Mouse (Mus musculus) heart, embryonic 16.5 days (tissue): ENCODE data around the gene Meis1. TPM values are rescaled to one million over a fixed set of nuclear protein-coding genes. Genes with fewer than 3 reads are reported as not detected.

Experiments used
- ATAC-seq: fragments of 200-750 bp; cut with Nextera tagmentation; replicated peaks from 2 replicates; pipeline ENCODE4 v1.8.0; 2017; ENCODE audit warnings: moderate number of reproducible peaks; ENCODE audit not compliant: insufficient read depth, low FRiP score; ENCODE audit errors: extremely low read depth
- H3K27ac ChIP-seq: fragments of 300-500 bp; sonication (generic); 2 replicates; pipeline ENCODE4 v1.5.1; 2014; ENCODE audit warnings: mild to moderate bottlenecking, low read length, control low read depth, moderate library complexity
- H3K27me3 ChIP-seq: fragments of 300-500 bp; sonication (generic); 2 replicates; pipeline ENCODE4 v1.6.1; 2014; ENCODE audit warnings: low read length, mixed read lengths; ENCODE audit not compliant: control insufficient read depth, insufficient read depth
- H3K36me3 ChIP-seq: fragments of 300-500 bp; sonication (generic); 2 replicates; pipeline ENCODE4 v1.6.1; 2014; ENCODE audit not compliant: control insufficient read depth, insufficient read depth
- H3K4me1 ChIP-seq: fragments of 300-500 bp; sonication (generic); 2 replicates; pipeline ENCODE4 v1.6.1; 2014; ENCODE audit warnings: low read length, mixed read lengths; ENCODE audit not compliant: control insufficient read depth, insufficient read depth
- H3K4me2 ChIP-seq: fragments of 300-500 bp; sonication (generic); 2 replicates; pipeline ENCODE4 v1.6.1; 2014; ENCODE audit warnings: low read depth, mild to moderate bottlenecking, control low read depth, low read length
- H3K4me3 ChIP-seq: fragments of 300-500 bp; sonication (generic); 2 replicates; pipeline ENCODE4 v1.5.1; 2014; ENCODE audit warnings: mild to moderate bottlenecking, control low read depth, low read length
- H3K9ac ChIP-seq: fragments of 300-500 bp; sonication (generic); 2 replicates; pipeline ENCODE4 v1.6.1; 2014; ENCODE audit warnings: low read length, control low read depth
- H3K9me3 ChIP-seq: fragments of 300-500 bp; sonication (generic); replicated peaks from 2 replicates; pipeline ENCODE4 v1.6.1; 2016; ENCODE audit warnings: low read length; ENCODE audit not compliant: control insufficient read depth
- WGBS: fragments of 180-500 bp; shearing (Covaris S2); extraction: QIAGEN DNeasy Blood & Tissue Kit; methylation state at CpG from one replicate; pipeline ENCODE4 v1.1.7; 2014; 5-methylcytosine and 5-hydroxymethylcytosine counted together
- polyA plus RNA-seq: library from polyadenylated mRNA; unstranded; fragments of >200 nt; fragmentation: Nextera tagmentation; extraction: Ambion mirVana; gene quantifications from 2 replicates; pipeline ENCODE4 v1.2.1, GENCODE M21; 2015

Meis1 gene
- polyA plus RNA-seq, 1 experiment from 2014 or later = 59.8 TPM

DNA sequence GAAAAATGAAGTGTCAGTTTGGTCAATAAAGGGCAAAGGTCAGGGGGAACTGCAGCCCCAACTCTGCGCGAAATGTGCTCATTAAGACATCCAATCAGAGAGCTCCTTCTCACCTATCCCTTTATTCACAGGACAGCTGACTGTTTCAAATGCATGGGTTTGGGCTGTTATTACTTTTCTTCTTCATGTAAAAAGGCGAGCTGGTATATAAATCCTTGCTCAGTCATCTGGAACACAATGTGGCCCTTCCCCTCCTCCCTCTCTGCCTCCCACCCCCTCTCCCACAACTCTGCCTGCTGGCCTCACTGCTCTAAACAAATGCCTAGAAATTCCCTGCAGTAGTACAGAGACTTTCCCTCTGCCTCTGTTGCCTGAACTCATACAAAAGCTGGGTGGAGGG is 36.5 kb downstream of the Meis1 start:
- H3K36me3 ChIP-seq = peaks cover 25% of the 10 kb centered on the region; the same call in 1 of the 2 replicates
- H3K9me3 ChIP-seq = no peaks in the 10 kb centered on the region
- H3K9ac ChIP-seq = no peak overlapping the region; the same call in 1 of the 2 replicates
- ATAC-seq = no peak
- H3K4me1 ChIP-seq = peaks cover 54% of the 10 kb centered on the region
- no peaks in the 10 kb centered on the region for H3K27me3 ChIP-seq
- H3K27ac ChIP-seq = peak overlapping the region; percentile 36; the same call in 1 of the 2 replicates
- H3K4me3 ChIP-seq = no peak overlapping the region
- H3K4me2 ChIP-seq = no peak overlapping the region
- 59% methylated on average over 3 of the region's 3 CpGs for WGBS

DNA sequence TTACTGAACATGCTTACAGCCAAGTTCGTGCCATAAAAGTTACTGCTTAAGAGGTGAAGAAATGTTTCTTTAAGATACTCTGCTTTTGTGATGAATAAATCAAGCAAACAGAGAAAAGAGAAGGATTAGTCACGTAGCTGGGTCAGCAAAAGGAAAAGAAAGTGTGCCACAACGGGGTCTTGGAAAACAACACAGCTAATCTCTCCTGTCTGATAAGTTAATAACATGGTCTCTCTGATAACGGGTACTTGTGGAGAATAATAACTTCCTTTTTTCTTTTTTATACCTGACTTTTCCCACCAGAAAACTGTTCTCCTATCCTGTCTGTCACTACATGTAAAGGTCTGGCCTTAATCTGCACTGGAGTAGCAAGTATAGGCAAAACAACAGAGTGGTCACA is 37.4 kb downstream of the Meis1 start:
- Histone ChIP-seq H3K4me3 (no peak overlapping the region), H3K27me3 (no peaks in the 10 kb centered on the region), H3K4me1 (peaks cover 50% of the 10 kb centered on the region), H3K4me2 (no peak overlapping the region), H3K9ac (0 out of 2 replicates have a peak overlapping the region, but pooled peaks have one; percentile 41), H3K9me3 (no peaks in the 10 kb centered on the region), H3K27ac (no peak overlapping the region), H3K36me3 (peaks cover 18% of the 10 kb centered on the region; the same call in 1 of the 2 replicates)
- WGBS = 33% methylated on average over 4 of the region's 4 CpGs
- no peak for ATAC-seq

DNA sequence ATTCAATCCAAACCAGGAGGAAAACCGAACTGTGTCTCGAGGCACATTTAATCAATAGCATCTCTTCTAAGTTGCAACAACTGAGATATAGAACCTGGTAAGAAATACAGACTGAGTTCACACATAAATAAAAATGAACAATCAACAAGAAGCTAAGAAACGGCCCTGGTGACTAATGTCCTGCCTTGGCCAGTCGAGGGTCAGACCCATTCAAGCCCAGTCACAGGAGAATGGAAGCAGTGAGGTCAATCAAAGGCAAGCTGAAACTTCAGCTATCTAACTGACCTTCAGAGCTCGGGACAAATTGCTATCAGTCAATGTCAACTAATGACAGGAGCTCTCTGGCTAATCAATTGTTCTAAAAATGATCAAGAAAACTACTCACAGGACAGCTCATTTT is 38.2 kb downstream of the Meis1 start:
- no peak overlapping the region for H3K4me2 ChIP-seq
- peaks cover 52% of the 10 kb centered on the region for H3K4me1 ChIP-seq
- no peaks in the 10 kb centered on the region for H3K9me3 ChIP-seq
- no peaks in the 10 kb centered on the region for H3K27me3 ChIP-seq
- no peak overlapping the region for H3K4me3 ChIP-seq
- H3K27ac ChIP-seq = no peak overlapping the region
- 40% methylated on average over 5 of the region's 5 CpGs for WGBS
- no peak overlapping the region for H3K9ac ChIP-seq
- ATAC-seq = no peak
- H3K36me3 ChIP-seq = peaks cover 12% of the 10 kb centered on the region; the same call in 1 of the 2 replicates

DNA sequence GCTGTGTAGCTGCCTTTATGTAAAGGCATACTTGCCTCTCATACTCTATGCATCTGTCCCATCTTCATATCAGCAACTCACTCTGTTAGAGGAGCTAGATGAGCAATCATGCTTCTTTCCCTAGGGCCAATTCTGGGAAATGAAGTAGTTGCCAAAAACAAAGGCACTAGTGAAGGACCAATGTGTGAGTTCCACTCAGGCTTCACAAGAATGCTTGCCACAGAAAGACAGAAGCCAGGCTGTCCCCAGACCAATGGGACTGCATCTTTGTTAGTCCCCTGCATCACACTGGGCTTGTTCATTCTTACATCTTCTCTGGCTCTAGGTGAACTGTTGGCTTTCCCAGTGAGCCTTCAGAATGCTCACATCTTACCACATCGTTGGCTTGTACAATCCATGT is 43.7 kb downstream of the Meis1 start:
- H3K4me1 ChIP-seq = peaks cover 45% of the 10 kb centered on the region
- H3K36me3 ChIP-seq = peaks cover 6% of the 10 kb centered on the region; the same call in 1 of the 2 replicates
- no peak for ATAC-seq
- WGBS = 92% methylated on average over 1 of the region's 1 CpGs
- no peak overlapping the region for H3K27ac ChIP-seq
- H3K9me3 ChIP-seq = no peaks in the 10 kb centered on the region
- H3K27me3 ChIP-seq = no peaks in the 10 kb centered on the region
- H3K9ac ChIP-seq = no peak overlapping the region
- no peak overlapping the region for H3K4me2 ChIP-seq
- H3K4me3 ChIP-seq = no peak overlapping the region

DNA sequence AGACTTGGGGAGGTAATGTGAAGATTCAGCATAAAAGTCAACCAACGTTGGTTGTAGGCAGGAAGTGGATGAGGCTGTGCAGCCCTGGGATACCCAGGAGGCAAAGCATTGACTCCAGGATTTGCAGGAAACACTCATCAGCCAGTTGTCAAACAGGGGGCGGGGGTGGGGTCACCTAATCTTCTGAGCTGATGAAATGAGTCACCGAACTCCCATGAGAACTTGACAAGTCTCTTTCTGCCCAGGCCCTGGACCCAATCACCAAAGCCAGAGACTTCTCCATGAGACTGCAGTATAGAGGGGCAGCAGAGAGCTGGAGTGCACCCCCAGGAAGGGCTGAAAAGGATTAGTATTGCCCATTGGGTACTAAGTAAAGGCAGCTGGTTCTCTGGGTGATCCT is 45.0 kb downstream of the Meis1 start:
- WGBS = 10% methylated on average over 3 of the region's 3 CpGs
- ATAC-seq = no peak
- peaks cover 6% of the 10 kb centered on the region for H3K36me3 ChIP-seq

DNA sequence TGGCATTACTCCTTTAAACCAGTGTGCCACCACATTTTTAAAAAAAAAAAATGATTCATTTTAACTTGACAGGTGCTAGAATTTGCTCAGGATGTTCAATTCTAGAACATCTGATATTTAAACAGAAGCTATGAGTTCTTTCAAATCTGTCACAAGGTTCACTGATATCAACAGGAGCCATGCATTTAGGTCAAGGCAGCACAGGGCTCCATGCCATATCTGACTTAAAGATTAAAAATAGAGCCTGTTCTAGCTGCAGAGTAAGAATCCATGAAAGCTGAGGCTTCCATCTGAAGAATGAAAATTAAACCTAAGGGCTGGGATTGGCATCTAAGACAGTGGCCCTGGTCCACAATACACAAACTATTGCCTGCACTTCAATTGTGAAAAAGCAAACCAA is 45.8 kb downstream of the Meis1 start:
- H3K4me1 ChIP-seq = peaks cover 47% of the 10 kb centered on the region
- no peak for ATAC-seq
- H3K9ac ChIP-seq = no peak overlapping the region
- H3K4me3 ChIP-seq = no peak overlapping the region
- H3K4me2 ChIP-seq = 0 out of 2 replicates have a peak overlapping the region, but pooled peaks have one; percentile 3
- H3K36me3 ChIP-seq = peaks cover 8% of the 10 kb centered on the region
- H3K27me3 ChIP-seq = no peaks in the 10 kb centered on the region
- H3K9me3 ChIP-seq = no peaks in the 10 kb centered on the region
- peak overlapping the region; percentile 26; the same call in 1 of the 2 replicates for H3K27ac ChIP-seq

More for the DNA sequence above, 45.0 kb downstream of the Meis1 start:
- no peaks in the 10 kb centered on the region for H3K27me3 ChIP-seq
- no peaks in the 10 kb centered on the region for H3K9me3 ChIP-seq
- 0 out of 2 replicates have a peak overlapping the region, but pooled peaks have one; percentile 24 for H3K27ac ChIP-seq
- H3K4me1 ChIP-seq = peaks cover 53% of the 10 kb centered on the region
- no peak overlapping the region for H3K9ac ChIP-seq
- H3K4me2 ChIP-seq = no peak overlapping the region
- H3K4me3 ChIP-seq = no peak overlapping the region

DNA sequence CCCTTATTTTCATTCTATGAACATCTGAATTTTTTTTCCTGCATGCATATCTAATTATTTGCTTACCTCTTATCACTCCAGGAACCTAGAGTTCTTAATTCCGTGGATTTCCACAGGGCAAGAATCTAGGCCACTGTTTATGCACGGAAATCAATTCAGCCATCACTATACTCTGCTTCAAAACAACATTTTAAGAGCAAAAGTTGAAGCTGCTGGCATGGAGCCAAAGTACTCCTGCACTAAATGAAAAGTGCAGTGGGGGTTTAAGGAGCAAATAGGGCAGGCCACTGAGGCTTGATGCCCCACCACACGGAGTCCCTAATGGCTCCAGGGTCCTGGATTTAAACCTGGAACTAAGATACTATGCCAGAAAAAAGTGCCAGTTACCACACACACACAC is 47.2 kb downstream of the Meis1 start:
- Histone ChIP-seq H3K4me3 (no peak overlapping the region), H3K9ac (peak overlapping the region; percentile 30; the same call in 1 of the 2 replicates), H3K27ac (peak overlapping the region; percentile 48), H3K4me2 (no peak overlapping the region), H3K4me1 (peaks cover 46% of the 10 kb centered on the region), H3K9me3 (no peaks in the 10 kb centered on the region), H3K36me3 (peaks cover 7% of the 10 kb centered on the region), H3K27me3 (no peaks in the 10 kb centered on the region)
- no peak for ATAC-seq
- WGBS = 36% methylated on average over 3 of the region's 3 CpGs

DNA sequence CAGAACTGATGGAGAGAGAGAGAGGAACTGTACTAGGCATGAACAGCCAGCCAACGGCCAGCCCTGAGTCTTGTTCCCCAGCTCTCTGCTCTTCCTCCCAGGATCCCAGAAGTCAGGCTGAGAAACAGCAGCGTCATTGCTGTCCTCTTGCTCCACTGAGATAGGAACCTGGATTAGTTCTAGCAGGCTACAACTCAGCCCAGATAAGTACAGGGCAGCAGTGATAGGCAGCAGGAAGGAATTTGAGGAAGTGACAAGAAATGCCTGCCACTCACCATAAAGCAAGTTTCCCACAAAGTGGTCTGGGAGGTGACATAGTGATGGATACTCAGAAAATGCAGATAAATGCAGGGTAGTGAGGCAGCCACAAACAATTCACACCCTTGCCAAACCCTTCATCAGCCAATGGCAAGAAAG is 48.9 kb downstream of the Meis1 start:
- H3K9ac ChIP-seq = no peak overlapping the region

DNA sequence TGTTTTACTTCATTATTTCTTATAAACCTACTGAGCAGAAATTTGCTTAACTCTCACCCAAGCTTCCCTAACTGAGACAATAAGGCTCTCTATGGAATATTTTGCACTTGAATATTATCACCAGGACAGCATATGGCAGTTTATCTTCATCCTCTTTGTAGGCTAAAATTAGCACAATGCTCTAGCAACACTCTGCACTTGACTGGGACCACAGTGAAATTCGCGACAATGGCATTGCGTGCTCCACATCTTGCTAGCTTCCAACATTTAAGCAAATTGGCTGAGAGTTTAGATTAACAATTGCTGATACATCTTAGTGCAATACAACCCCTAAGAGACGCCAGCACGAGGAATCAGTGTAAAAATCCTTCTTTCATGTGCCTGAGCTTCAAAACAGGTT is 54.4 kb downstream of the Meis1 start:
- peak; percentile 83 for ATAC-seq
- Histone ChIP-seq H3K9me3 (no peaks in the 10 kb centered on the region), H3K27me3 (no peaks in the 10 kb centered on the region), H3K27ac (peak overlapping the region; percentile 94), H3K4me1 (peaks cover 63% of the 10 kb centered on the region), H3K9ac (peak overlapping the region; percentile 59), H3K4me2 (peak overlapping the region; percentile 54), H3K36me3 (peaks cover 3% of the 10 kb centered on the region; the same call in 1 of the 2 replicates), H3K4me3 (peak overlapping the region; percentile 10; the same call in 1 of the 2 replicates)
- WGBS = 18% methylated on average over 5 of the region's 5 CpGs

More for the DNA sequence above, 48.9 kb downstream of the Meis1 start:
- H3K4me3 ChIP-seq = no peak overlapping the region
- H3K27me3 ChIP-seq = no peaks in the 10 kb centered on the region
- H3K9me3 ChIP-seq = no peaks in the 10 kb centered on the region
- ATAC-seq = peak; percentile 39
- peaks cover 3% of the 10 kb centered on the region; the same call in 1 of the 2 replicates for H3K36me3 ChIP-seq
- peaks cover 56% of the 10 kb centered on the region for H3K4me1 ChIP-seq
- 14% methylated on average over 2 of the region's 2 CpGs for WGBS
- H3K27ac ChIP-seq = peak overlapping the region; percentile 55
- peak overlapping the region; percentile 13; the same call in 1 of the 2 replicates for H3K4me2 ChIP-seq
